Mouse (Mus musculus) left cerebral cortex, postnatal 14 days (tissue): ENCODE measurements around the gene Specc1. TPM values are rescaled to one million over a fixed set of nuclear protein-coding genes. Genes with fewer than 3 reads are reported as not detected.

Experiments
- DNase-seq, 2 experiments: peaks; one replicate each; pipeline ENCODE4 v3.0.0; 2021 to 2022; ENCODE audit warnings: low spot score in 2 of 2, mixed read lengths in 1 of 2
- intact Hi-C: fragments of 180-260 bp; cut with DNase I; formaldehyde crosslinking; loops from one replicate; pipeline ENCODE4 v1.15.1; 2025
- total RNA-seq, 2 experiments: library from RNA; stranded (reverse); gene quantifications; 2 replicates each; pipeline ENCODE4 v1.2.3; 2021

Specc1 gene
- total RNA-seq, 2 experiments from 2014 or later = 43.8 to 44.9 TPM

DNA sequence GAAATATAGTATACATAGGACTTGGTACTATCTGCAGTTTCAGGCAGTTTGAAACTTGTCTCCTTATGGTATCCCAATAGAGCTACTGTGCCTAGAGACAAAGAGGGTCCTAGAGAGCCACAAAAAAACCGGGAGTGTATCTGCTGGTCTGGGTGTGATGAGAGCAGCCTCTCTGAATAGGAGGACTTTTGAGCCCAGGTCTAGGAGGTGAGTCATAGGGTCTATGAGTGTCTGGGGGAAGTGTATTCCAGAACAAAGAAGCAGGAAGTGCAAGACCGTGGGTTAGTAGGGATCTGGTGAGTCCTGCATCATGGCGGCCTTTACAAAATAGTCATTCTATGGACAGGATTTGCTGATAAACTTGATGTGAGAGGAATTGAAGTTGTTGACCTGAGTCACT, 118.5 kb downstream of the Specc1 start:
- DNase-seq = no peak
- intact Hi-C loops = no loop called here

DNA sequence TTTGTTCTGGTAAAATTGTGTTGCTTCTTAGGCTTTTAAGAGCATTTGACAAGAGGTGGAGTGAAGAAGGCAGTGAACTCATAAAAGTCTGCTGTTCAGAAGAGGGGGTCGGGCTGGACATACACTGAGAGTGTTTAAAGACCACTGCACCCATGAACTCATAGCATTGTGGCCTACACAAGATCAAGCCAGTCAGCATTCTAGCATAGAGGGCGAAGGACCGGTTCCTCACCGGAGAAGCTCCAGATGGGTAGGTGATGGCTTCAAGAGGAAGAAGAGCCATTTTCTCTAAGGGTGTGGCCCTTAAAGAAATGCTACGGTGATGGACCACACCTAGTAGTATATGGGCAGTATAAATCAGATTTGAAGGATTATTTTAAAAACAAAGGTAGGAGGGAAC, 119.0 kb downstream of the Specc1 start:
- intact Hi-C loops = no loop called here
- DNase-seq = no peak

DNA sequence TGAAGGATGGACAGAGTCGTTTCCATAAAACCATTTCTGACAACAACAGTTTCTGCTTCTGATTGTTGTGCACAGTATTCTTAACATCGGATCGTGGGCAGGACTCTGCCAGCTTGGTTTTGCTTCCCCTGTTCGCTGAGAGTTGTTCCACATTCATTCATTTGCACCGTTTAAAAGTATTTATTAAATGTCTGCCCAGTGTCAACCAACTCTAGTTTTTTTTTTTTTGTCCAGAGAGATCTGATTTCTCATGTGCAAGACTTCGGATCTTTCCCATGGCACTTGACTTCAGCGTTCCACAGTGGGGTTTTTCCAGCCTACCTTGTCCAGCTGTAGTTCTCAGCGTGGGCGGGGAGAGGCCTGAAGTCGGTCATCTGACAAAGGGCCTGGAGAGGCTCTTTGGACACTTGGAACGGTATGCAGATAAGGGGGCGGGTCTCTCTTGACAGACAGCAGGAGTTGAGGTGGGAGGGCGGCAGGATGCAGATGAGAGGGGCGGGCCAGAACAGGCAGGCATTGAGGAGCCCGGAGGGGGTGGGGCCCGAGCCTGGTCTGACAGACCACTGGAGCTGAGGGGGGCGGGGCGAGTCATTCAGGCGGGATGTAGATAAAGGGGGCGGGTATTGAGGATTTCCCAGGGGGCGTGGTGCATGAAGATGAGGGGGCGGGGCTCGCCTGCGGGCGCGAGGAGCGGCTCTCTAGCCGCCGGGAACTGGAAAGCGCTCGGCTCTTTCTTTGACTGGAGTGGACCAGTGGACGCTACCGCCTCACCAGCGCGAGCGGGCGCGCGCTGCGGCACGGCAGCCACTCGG, 120.0 kb downstream of the Specc1 start:
- peak; percentile 92 to 97 for DNase-seq
- intact Hi-C loops = no loop called here

DNA sequence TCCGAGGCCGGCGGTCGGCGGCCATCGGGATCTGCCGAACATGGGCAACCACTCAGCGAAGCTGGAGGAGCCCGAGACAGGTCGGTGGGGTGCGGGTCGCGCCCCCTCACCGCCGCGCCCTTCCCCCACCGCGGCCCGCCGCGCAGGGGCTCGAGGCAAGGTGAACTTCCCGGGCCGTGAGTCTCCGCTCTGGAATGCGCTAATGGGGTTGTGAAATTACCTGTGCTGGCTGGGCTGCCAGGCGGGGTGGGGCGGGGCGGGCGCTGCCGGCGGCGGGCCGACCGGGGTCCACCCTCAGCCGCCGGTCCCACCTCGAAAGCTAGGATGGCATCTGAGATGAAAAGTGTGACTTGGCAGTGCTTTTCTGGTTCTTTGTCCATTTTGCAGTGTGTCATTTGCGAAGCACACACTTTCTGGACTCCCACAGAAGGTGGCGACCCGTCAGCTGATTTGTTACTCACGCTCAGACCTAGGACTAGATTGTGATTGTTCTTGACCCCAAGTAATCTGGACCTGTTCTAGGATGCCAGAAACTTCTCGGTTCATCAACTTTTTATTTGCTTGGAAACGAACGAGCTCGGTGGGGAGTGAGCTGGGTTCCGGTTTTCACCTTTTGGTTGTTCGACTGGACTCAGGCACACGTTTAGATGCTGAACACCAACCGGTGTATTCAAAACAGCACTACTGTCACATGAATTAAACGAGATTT, 120.7 kb downstream of the Specc1 start:
- DNase-seq = no peak
- intact Hi-C loops = no loop called here

DNA sequence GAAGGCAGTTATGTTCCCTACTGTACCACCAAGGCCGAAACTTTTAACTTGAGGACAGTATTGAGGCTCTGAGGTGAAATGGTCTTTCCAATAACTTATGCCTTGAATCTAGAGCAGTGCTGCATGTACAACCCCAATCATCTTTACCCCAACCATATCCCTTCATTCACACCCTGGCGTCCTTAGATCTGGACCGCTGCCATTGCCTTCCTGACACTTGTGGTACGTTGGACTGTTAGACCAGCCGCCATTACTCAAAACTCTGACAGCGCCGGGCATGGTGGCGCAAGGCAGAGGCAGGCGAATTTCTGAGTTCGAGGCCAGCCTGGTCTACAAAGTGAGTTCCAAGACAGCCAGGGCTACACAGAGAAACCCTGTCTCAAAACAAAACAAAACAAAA, 121.8 kb downstream of the Specc1 start:
- intact Hi-C loops = no loop called here
- DNase-seq = no peak

DNA sequence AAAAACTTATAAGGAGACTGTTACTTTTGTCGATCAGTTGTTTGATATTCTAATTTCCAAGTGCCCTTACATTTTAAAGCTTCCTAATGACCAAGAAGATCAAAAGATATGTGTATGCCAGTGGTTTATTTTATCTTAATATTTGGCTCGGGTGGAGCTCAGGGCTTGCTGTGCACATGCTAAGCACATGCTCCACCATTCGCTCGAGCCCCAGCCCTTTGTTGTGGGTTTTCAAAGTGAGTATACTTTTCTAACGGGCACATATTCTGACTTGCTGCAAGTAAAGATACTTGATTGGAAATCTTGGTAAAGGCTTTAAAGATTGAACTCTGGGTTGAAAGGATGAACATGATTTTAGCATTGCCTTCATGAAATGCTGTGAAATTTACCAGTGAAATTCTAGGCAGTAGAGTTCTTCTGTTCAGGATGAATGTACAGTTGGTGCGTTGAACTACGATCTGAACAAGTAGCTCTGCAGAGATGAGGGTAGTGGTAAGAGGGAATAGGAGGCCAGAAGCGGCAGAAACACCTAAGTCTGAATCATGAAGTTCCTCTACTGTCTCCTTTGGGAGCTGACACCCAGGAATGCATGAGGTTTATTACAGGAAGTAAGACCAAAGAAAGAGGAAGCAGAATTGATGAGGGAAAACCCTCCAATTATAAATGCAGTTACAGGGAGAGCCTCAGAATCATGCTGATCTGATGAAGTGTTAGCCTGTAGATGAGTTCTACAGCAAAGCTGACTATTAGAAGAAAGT, 122.7 kb downstream of the Specc1 start:
- DNase-seq = no peak
- intact Hi-C loops = no loop called here

DNA sequence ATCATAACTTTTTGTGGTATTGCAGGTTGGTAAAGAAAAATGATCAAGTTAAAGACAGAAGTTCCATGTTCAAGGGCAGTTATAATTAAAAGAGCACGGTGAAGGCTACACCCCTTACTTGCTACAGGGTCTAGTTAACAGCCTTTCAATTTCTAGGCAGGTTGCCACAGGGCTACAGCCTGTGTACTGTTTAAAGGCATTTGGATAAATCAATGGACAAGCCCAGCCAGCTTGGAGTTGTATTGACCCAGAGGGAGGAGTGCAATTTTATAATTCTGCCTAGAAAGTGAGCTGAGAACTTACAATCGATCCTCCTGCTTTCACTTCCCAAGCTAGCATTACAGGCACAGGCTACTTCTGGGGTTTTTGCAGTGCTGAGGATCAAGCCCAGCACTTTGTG, 123.9 kb downstream of the Specc1 start:
- no peak for DNase-seq
- intact Hi-C loops = no loop called here

DNA sequence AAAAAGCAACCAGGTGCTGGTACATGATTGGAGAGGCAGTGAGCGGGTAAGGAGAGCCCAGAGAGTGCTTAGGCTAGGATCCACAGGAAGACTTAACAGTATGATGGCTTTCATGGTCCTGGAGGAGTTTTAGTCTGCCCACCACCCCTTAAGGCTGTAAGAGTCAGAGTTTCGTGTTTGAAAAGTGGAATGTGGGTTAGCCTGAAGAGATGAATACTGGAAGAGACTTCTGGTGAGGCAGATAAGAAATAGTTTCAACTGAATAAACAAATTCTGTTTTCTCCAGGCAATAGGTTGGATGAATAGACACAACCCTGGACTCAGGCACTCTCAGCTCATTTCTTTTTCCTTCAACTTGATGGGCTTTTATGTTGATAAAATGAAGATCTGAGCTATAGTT, 130.1 kb downstream of the Specc1 start:
- DNase-seq = no peak
- intact Hi-C loops = no loop called here

DNA sequence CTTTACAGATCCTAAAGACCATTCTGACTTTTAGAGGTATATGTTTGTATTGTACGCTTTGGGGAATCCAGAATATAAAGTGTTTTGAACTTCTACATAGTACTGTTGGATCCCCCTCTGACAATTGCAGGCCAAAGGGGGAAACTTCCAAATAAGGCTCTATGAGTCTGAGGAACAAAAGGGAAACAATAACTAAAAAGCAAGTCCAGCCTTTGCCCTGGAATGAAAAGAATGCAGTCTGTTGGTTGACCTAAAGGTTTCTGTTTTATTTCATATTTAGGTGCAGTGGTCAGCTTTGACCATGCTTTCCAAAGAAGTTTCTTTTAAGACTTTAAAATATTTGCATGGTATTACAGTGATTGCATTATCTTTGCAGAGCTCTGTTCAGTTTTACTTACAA, 130.5 kb downstream of the Specc1 start:
- intact Hi-C loops = no loop called here
- DNase-seq = no peak

DNA sequence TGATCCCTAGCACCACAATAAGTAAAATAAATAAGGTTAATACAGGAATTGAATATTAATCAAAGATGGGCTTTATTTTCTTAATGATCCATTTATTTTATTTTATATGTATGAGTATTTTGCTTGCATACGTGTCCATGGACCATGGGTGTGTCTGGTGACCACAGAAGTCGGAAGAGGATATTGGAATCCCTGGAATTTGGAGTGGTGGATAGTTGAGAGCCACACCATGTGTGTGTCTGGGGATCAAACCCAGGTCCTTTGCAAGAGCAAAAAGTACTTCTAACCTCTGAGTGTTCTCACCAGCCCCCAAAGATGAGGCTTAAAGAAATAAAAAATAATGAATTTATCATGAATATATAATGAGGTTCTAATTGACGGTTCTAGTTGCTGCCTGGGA, 132.1 kb downstream of the Specc1 start:
- no peak for DNase-seq
- intact Hi-C loops = no loop called here

DNA sequence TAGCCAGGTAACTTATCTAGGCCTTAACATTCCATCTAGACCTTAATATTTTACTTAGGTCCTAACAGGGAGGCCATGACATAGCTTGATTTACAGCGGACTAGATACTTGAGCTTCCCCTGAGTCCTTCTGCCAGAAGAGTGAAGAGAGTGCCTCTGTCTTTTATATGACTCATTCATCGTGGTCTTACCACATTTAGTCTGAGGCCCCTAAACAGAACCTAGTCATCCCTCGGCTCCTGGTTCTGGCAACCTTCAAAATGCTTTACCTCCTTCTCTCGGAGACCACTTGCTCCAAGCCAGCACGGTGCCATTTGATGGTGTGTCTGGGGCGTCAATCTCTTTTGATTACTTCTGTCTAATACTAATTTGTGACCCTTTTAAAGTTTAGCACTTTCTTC, 133.8 kb downstream of the Specc1 start:
- intact Hi-C loops = no loop called here
- no peak for DNase-seq

DNA sequence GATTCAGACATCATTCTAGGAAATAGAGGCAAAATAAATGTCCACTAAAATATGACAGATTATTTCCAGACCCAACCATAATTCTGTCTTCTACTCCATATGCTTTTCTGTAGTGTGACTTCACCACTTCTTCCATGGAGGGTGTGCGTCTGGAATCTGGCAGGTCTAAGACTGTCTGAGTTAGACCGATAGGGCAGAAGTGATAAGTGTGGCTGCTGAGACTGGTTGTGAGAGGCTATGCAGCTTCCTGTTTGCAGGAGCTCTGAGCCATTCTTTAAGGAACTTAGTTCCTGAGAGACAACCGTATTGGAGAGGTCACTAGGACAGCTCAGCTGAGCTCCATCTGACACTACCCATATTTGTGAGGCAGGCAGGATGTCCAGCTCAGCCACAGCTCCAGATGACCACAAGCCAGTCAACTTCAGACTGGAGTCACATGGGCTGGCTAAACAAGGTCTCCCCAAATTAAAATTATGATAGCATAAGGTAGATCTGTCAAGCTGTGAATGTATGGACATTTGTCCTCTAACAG, 146.9 kb downstream of the Specc1 start:
- no peak for DNase-seq
- intact Hi-C loops = no loop called here

DNA sequence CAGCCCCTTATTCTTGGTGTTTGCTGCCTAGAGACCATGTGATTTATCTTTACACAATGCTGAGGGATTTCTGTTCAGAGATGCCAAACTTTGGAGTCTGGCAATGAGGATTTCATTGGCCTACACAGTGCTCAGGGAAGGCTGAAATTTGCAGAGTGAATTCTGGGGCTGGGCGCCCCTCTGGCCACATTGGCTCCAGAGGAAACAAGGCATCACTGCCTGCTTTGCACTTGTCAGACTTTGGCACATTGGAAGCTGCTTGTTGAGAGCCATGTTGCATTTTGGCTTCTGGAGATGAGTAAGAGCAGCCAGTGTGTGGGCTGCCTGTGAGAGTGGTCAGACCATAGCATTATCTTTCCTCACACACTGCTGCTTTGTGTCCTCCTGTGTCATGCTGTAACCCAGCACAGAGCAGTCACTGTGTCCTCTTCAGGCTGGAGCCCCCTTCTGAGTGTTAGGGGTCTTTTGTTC, 149.9 kb downstream of the Specc1 start:
- peak; percentile 18 to 54 for DNase-seq

DNA sequence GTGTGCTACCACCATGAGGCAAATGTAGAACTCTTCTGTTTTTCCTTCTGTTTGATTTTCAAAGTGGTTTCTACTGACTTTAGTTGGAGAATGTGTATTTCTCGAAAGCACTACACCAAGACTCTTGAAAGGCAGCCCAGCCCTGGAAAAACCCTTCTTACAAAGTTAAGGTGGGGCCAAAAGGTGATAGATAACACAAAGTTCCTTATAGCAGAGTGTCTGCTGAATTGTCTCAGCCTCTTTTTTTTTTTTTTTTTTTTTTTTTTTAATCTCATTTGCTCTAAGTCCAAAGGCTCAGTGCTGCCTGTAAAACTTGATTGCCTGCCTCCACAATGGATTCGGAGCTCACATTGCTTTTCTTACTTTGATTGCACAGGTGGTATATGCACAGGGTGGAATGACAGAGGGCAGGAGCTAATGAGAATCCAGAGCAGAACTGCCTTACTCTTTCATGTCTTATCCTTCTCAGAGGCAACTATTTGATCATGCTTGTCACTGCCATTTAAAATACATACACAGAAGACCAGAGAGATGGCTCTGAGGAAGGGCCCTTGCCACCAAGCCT, 150.8 kb downstream of the Specc1 start:
- intact Hi-C loops = no loop called here
- DNase-seq = no peak

More for the DNA sequence above, 149.9 kb downstream of the Specc1 start:
- intact Hi-C loops = no loop called here

DNA sequence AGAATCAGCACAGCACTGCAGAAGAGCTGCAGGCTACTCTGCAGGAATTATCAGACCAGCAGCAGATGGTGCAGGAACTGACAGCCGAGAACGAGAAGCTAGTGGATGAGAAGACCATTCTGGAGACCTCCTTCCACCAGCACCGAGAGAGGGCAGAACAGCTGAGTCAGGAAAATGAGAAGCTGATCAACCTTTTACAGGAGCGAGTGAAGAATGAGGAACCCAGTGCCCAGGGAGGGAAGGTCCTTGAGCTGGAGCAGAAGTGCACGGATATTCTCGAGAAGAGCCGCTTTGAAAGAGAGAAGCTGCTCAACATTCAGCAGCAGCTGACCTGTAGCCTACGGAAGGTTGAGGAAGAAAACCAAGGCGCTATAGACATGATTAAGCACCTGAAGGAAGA, 162.0 kb downstream of the Specc1 start:
- no peak for DNase-seq
- intact Hi-C loops = no loop called here

DNA sequence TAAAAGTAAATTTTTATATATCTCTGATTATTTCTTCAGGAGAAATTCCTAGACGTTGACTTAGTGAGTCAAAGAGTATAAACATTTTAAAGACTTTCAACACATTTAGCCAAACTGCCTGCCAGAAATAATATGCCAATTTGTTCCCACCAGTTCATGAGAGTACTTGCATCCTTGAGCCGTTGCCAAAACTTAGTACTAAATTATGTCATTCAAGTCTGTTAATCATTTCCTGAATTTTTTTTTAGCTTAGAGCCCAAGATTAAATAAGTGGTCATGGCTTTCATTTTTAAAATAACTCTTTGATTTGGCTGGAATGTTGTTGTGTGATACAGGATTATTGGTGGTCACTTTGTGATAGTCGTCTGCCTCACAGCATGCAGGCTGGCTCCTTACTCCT, 163.3 kb downstream of the Specc1 start:
- intact Hi-C loops = no loop called here
- no peak for DNase-seq

DNA sequence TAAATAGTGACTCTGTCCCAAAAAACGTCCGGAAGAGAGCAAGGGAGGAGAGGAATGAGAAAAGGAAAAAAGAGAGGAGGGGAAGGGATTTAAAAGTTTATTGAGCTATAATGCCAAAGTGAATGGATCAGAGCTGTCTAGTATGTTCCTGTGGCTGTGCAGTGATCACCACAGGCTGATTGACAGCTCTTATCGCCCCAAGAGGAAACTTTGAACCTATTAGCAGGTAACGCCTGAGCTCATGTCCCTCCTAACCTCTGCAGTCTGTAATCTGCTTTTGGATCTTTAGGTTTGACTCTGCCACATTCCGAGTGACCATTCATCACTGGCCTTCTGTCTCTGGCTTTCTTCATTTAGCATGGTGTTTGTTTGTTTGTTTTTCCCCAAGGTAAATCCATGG, 164.8 kb downstream of the Specc1 start:
- intact Hi-C loops = no loop called here
- DNase-seq = no peak

DNA sequence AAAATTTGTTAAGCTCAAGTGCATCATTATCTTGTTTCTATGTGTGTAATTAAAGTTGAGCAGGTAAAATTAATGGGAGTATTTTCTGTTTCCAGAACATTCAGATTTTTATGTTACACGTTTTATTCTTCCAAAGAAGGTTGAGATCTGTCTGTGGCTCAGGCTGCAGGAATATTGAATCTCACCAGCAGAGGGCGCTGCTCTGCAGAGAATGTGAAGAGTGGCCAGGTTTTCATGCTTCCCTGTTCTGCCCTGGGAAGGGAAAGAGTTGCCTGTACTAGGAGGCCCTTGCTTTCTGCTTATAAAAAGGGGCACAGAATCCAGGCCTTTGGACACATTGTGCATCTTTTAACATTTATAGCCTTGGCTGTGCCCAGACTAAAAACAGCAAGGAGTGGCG, 171.1 kb downstream of the Specc1 start:
- intact Hi-C loops = loop anchor here (1.0 to 5.0 kb wide), 3 partner anchors 80 to 175 kb away; no protein-coding TSS in a partner anchor
- DNase-seq = peak; percentile 82 to 91

DNA sequence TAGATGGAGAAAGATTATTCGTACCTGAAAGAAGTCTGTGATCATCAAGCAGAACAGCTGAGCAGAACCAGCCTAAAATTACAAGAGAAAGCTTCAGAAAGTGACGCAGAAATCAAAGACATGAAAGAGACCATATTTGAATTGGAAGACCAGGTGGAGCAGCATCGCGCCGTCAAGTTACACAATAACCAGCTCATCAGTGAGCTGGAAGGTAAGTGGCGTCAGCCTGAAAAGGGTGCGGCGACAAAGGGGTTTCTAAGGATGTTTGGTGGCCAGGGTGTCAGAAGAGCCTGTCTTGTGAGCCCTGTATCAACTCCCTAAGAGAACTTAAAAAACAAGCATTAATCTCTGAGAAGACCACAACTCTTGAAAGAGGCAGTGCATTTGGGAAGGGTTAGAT, 171.6 kb downstream of the Specc1 start:
- DNase-seq = no peak
- intact Hi-C loops = loop anchor here (5.0 kb wide), 2 partner anchors 81 to 176 kb away; no protein-coding TSS in a partner anchor

DNA sequence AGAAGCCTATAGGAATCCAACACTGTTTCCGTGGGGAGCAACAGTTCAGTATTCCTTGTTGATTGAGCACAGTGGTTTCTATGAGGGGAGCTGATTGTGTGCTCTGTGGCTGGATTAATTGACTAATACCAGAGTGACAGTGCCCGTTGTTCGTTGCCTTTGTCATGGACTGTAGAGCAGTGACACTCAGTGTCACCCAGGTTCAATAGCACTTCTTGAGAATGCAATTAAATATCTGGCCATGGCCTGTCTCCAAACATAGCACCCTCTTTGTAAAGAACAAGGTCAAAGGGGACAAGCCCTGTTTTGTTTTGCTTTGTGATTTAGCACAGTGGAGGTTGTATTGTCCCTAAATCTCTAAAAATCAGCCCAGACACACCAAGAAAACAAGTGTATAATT, 173.6 kb downstream of the Specc1 start:
- no peak for DNase-seq
- intact Hi-C loops = no loop called here
